Mouse (Mus musculus): ENCODE results near the gene Slc25a45.
"Not testable (repeated sequence)": the region's sequence is repeated elsewhere in the genome, so short reads cannot be mapped to it uniquely, and the experiment has no call there.

Gene Slc25a45

GRCm38 (mm10) chr19:5862335-5863085 is 15.1 kb upstream of the Slc25a45 start:
- DNase-seq, result peak; percentile 45

GRCm38 (mm10) chr19:5863776-5864175 is 13.8 kb upstream of the Slc25a45 start:
- no peak for DNase-seq

- DNase-seq, result no peak
These were observed 12.8 kb upstream of the Slc25a45 start for GRCm38 (mm10) chr19:5864710-5865398.

DNA sequence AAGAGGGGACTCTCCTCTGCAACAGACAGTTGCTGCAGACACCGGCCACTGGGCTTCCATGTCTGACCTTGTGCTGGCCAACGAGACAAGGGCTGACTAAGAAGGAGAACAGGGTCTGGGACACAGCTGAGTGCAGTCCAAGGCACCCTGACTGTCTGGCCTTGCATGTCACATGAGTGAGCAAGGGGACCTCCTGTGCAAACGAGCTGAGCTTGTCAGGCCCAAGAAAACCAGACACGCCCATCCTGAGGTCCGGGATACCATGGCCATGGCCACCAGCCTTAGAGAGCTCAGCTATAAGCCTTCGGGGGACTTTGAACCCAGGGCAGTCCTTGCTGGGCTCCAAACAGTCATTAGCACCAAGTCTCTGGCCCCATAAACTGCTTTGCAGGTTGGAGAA is 9.5 kb upstream of the Slc25a45 start:
- no peak for DNase-seq

DNA sequence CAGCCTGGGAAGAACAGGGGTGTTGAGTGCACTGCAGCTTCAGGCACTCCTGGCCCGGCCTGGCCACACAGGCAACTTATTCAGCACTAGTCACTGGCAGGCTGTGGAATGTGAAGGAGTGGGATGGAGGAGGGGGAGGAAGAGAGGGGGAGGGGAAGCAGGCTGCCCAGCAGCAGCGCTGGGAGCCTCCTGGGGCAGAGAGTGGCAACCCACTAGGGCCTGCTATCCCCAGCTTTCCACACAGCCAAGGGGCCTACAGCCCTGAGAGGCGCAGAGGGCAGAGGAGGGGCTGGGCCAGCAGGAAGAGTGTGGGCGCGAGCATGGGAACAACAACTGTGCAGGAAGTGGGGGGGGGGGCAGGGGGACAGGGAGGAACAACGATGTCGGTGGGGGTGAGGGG is 6.3 kb upstream of the Slc25a45 start:
- DNase-seq, result no peak

DNA sequence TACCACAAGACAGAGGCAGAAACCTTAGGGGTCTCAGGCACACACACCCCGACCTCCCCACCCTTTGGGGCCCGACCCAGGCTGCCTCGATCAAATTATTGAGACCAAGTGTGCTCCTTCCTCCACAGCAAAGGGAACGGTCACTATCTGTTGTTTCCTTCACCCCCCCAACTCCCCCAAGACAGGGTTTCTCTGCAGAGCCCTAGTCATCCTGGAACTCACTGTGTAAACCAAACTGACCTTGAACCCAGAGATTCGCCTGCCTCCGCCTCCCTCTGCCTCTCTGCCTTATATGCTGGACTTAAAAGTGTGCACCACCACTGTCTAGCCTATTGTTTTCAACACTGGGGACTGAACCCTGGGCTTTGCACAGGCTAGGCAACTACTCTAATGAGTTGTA is 5.9 kb upstream of the Slc25a45 start:
- no peak for DNase-seq

GRCm38 (mm10) chr19:5872528-5872927 is 5.1 kb upstream of the Slc25a45 start:
- DNase-seq, result no peak

DNA sequence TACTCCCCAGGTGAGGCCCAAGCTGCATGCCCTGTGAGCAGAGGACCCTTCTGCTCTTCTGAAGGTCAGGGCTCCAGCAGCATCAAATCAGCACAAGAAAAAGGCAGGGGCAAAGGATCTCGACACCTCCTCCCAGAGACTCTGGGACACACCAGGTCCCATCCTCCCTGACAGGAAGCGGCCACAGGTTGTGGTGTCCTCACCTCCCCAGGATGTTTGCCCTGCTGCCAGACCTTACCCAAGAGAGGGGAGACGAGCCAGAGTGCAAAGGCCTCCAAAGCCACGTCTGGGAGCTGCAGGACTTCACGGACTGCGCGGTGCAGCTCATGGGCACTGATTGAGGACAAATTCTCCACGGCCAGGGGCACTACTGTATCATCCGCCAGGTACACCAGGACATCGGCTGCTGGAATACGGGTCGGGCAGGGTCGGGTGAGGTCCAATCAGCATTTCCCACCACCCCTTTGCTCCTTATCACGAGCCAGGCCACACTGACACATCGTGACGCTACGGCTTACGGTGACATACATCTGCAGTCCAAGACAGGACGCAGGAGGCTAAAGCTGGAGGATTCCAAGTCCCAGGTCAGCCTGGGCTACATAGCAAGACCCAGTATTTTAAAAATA is 4.6 kb upstream of the Slc25a45 start:
- no peak for DNase-seq

DNA sequence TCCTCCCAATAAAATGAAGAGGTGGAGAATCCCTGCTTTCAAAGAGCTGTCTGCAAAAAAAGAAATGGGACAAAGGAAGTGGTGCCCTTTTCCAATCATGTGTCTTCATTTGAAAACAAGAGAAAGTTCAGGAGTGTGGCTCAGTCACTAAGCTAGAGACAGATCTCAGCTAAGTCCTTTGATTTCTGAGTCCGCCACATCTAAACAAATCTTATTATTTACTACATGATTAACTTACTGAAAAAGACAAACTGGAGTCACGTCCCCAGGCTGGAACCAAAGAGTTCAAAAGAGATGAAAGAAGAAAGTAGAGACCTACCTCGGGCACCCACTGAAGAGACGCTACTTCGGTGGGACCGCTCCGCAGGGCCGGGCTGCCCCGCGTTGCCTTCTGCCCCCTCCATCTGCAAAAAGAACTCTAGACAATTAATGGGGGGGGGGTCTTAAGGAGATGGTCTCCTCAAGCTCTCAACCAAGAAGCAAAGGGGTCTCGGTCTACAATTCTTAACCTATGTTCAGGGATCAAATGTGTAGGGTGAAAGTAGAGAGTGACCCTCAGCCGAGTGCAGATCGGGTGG is 3.1 kb upstream of the Slc25a45 start:
- DNase-seq, result no peak

DNA sequence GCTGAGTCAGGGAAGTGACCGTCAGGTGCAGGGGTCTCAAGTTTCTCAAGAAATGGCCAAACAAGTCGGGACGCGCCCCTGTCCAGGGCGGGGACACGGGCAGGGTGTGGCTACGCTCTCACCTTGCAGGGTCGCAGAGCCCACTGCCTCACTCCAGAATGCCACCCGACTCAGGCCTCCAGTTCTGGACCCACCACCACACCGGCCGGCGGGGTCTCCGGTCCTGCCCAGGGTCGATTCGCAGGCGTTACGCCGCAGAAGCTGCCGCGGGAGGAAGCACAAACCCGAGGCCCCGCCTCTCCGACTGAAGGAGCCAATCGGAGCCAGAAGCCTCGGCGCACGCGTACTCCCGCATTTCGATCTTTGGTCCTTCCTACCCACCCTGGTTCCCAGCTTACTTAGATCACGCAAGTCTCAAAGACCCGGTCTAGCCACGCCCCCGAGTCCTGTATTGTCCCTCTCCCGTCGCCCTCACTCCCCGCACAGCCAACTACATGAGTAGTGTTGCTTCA is 2.6 kb upstream of the Slc25a45 start, which contains the start of gene Frmd8:
TSS of gene Frmd8 (minus strand) at position 306 of the 512 bp plus-strand sequence.
- DNase-seq, result peak; percentile 93

GRCm38 (mm10) chr19:5878362-5878722 is 734 bp downstream of the Slc25a45 start:
- no peak for DNase-seq

GRCm38 (mm10) chr19:5878916-5879315 is 1.3 kb downstream of the Slc25a45 start:
- DNase-seq, result no peak

- no peak for DNase-seq
These were observed 2.1 kb downstream of the Slc25a45 start for GRCm38 (mm10) chr19:5879735-5880134.

DNA sequence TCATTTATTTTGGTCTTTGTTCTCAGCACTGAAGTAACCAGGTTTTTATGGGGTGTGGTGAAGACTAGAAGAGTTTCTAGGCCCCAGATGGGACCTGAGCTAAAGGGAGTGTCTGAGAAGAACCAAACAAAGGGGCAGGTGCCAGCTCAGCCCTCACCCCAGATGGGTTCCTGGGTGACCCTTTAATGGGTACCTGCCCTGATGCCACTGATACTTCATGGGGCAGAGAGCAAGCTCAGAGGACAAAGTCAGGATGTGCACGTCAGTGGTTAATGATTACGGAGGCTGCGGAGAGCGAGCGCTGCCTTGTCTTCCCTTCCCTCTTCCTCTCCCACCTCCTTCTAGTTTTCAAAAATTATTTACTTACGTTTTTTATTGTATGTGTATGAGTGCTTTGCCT is 3.5 kb downstream of the Slc25a45 start:
- no peak for DNase-seq

DNA sequence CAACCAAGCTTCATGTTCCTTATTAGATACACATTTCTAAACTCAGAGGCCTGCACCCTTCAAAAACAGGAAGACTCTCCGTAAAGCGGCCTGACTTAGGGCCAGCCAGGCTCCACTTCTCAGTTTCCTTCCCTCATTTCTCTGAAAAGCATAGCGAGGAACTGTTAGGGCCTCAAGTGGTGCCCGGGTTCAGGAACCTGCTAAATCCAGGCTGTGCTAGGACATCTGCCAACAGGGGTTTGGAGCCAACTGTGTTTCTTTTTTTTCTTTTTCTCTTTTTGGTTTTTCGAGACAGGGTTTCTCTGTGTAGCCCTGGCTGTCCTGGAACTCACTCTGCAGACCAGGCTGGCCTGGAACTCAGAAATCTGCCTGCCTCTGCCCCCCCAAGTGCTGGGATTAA is 4.5 kb downstream of the Slc25a45 start:
- not testable (repeated sequence) for DNase-seq

DNA sequence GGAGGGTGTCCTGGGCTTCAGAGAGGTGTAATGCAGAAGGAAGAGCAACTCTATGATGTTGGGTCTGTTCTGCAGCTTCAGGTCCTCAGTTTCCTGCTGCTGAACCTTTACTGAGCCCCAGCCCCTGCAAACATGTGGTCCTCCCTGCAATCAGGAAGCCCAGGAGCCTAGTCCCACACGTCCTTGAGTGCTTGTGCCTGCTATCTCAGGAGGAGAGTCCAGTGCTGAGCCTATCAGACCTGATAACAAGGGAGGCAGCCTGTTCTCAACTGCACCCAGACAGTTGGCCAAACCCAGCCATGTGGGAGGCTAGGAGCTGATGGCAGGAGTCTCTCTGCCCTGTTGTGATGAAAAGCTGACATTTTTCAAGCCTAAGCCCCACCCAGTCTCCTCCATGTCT is 6.3 kb downstream of the Slc25a45 start:
- no peak for DNase-seq

- no peak for DNase-seq
These were observed 8.2 kb downstream of the Slc25a45 start for GRCm38 (mm10) chr19:5885838-5886237.

DNA sequence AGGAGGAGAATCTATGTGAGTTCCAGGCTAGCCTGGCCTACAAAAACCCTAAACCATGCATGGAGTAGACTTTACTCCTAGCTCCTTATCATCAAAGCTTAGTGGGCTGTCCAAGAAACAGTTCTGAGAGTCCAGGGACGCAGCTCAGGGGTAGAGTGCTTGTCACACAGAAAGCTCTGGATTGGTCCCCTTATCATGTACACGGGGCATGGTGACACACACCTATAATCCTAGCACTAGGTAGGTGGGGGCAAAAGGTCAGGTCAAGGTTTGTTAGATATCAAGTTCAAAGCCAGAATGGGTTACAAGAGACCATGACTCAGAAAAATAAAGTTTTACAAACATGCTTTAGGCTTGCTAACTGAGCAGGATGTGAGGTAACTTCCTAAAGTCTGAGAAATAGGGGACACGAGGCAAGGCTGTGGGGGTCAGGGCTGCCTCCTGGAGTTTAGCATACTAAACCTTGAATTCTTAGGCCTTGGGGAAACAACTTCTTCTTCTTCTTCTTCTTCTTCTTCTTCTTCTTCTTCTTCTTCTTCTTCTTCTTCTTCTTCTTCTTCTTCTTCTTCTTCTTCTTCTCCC is 9.7 kb downstream of the Slc25a45 start:
- no peak for DNase-seq

DNA sequence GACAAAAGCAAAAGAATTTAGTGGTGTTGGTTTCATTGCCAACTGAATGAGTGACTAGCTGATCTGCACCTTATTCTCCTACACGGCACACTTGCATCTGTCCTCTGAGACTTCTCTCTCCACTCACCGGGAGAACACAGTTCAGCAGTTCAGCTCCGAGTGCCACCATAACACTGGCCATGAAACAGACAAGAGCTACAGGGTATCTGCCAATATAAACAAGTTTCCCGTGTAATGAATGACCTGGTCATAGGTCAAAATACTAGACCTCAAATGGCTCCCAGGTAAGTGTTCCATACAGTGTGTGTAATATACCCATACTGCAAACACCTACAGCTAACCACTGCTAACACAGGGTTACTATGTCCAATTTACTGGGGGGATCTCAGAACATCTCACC is 11.6 kb downstream of the Slc25a45 start:
- DNase-seq, result no peak

DNA sequence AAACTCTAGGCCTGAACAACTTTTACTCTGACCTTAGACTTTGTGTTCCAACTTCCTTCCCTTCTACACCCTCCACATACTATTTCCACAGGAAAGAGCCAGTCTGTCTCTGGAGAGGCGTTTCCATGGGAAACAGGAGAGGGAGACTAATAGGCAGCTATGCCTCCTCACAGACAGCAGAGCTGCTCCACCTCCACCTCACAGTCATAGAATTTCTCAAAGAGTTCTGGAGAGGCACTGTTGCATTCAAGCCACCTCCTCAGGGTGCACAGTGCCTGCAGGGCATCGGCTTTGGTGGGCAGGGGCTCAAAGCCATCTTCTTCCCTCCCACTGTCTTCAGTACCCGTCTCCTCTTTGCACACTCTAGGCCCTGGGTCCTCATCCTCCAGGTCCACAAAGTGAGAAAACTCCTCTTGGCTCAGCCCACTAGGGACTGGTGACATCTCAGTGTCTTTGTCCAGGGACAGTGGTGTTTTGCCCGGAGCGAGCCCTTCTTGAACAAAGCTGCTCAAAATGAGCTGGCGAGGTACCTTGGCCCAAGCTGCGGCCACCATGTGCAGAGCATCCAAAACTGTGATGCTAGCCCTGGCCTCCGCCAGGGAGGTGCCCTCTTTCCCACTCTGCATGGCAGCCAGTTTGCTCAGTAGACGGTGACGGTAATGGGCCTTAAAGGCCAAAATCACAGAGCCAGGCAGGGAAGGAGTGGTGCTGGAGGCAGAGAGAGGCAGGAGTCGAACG is 14.1 kb downstream of the Slc25a45 start:
- DNase-seq, result no peak

- no peak for DNase-seq
These were observed 14.7 kb downstream of the Slc25a45 start for GRCm38 (mm10) chr19:5892262-5892661.

DNA sequence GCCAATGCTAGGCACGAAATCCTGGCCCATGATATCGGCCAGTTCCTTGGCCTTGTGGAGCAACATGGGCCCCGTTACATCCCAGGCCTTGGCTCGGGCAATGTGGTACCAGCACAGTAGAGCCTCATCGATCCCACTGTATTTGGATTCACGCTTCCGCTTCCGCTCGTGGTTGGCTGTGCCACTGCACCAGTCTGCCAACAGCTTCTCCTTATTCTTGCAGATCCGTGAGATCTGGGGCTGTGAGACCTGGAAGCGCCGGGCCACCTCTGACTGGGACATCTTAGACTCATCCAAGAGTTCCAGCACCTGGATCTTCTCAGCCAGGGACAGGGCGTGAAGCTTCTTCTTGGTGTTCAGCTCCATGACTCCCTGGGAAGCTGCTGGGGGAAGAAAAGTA is 15.1 kb downstream of the Slc25a45 start:
- DNase-seq, result no peak

Data from cerebellum, adult 11-12 months (tissue).